Mouse (Mus musculus) ES-Bruce4 (cell line): ENCODE results near the gene Gm128. TPM values are rescaled to one million over a fixed set of nuclear protein-coding genes. Genes with fewer than 3 reads are reported as not detected.

Source experiments
- H3K27ac ChIP-seq: 2 replicates; pipeline ENCODE4 v1.5.1; 2012; ENCODE audit warnings: low read length, inconsistent platforms; ENCODE audit not compliant: insufficient read depth
- H3K27me3 ChIP-seq: 2 replicates; pipeline ENCODE4 v1.6.1; 2012; ENCODE audit warnings: mild to moderate bottlenecking, low read length, inconsistent platforms; ENCODE audit not compliant: control insufficient read depth, poor library complexity, insufficient read depth, severe bottlenecking
- H3K36me3 ChIP-seq: 2 replicates; pipeline ENCODE4 v1.6.1; 2012; ENCODE audit warnings: inconsistent platforms, mild to moderate bottlenecking, low read length, moderate library complexity; ENCODE audit not compliant: control insufficient read depth, poor library complexity, insufficient read depth, severe bottlenecking
- H3K4me1 ChIP-seq: one replicate; pipeline ENCODE4 v1.8.1; 2011; ENCODE audit warnings: low read length; ENCODE audit not compliant: control insufficient read depth, insufficient read depth
- H3K4me3 ChIP-seq: 2 replicates; pipeline ENCODE4 v1.5.1; 2011; ENCODE audit warnings: low read depth, mild to moderate bottlenecking, low read length
- H3K9ac ChIP-seq: 2 replicates; pipeline ENCODE4 v1.6.1; 2012; ENCODE audit warnings: low read depth, mild to moderate bottlenecking, inconsistent platforms; ENCODE audit not compliant: poor library complexity, severe bottlenecking
- H3K9me3 ChIP-seq: replicated peaks from 2 replicates; pipeline ENCODE4 v1.6.1; 2012; ENCODE audit warnings: mild to moderate bottlenecking, low read length, inconsistent platforms; ENCODE audit not compliant: control insufficient read depth, poor library complexity, insufficient read depth, severe bottlenecking
- CTCF ChIP-seq: IDR thresholded peaks from one replicate; pipeline ENCODE4 v1.8.1; 2011; ENCODE audit warnings: low read depth, low read length
- EP300 ChIP-seq: IDR thresholded peaks from 2 replicates; pipeline ENCODE4 v1.6.1; 2011; ENCODE audit warnings: low read depth, low read length; ENCODE audit not compliant: insufficient read depth
- POLR2A ChIP-seq: IDR thresholded peaks from one replicate; pipeline ENCODE4 v1.8.1; 2011; ENCODE audit warnings: low read length; ENCODE audit not compliant: insufficient read depth
- polyA plus RNA-seq: library from polyadenylated mRNA; stranded (reverse); fragments of >200 nt; gene quantifications from 2 replicates; pipeline ENCODE4 v1.2.4, GENCODE M21; 2011; ENCODE audit warnings: low read depth; ENCODE audit not compliant: missing spikeins, insufficient read depth, insufficient read length

Gm128 gene
- polyA plus RNA-seq, 1 experiment = 1.2 TPM

GRCm38 (mm10) chr3:95230495-95231297 is 10.7 kb downstream of the Gm128 start:
- TF ChIP-seq POLR2A = no peak
- Histone ChIP-seq H3K4me1 (peaks cover 4% of the 10 kb centered on the region), H3K4me3 (peak overlapping the region; percentile 60), H3K27me3 (no peaks in the 10 kb centered on the region), H3K9me3 (no peaks in the 10 kb centered on the region), H3K27ac (peak overlapping the region; percentile 84), H3K36me3 (peaks cover 12% of the 10 kb centered on the region), H3K9ac (peak overlapping the region; percentile 93)

- peak overlapping the region; percentile 75 for H3K4me3 ChIP-seq
- peak overlapping the region; percentile 84 for H3K27ac ChIP-seq
- H3K36me3 ChIP-seq = peaks cover 16% of the 10 kb centered on the region
- peaks cover 4% of the 10 kb centered on the region for H3K4me1 ChIP-seq
- TF ChIP-seq EP300 (no peak), CTCF (no peak), POLR2A (no peak)
- no peaks in the 10 kb centered on the region for H3K9me3 ChIP-seq
- peak overlapping the region; percentile 93 for H3K9ac ChIP-seq
- H3K27me3 ChIP-seq = no peaks in the 10 kb centered on the region
Observed at GRCm38 (mm10) chr3:95229781-95230494, 11.5 kb downstream of the Gm128 start.

GRCm38 (mm10) chr3:95228894-95229780 is 12.3 kb downstream of the Gm128 start:
- Histone ChIP-seq H3K4me3 (peak overlapping the region; percentile 75), H3K4me1 (peaks cover 4% of the 10 kb centered on the region), H3K36me3 (peaks cover 11% of the 10 kb centered on the region), H3K9ac (peak overlapping the region; percentile 93), H3K27ac (peak overlapping the region; percentile 48), H3K27me3 (no peaks in the 10 kb centered on the region), H3K9me3 (no peaks in the 10 kb centered on the region)
- TF ChIP-seq EP300 (no peak), POLR2A (no peak), CTCF (no peak)

GRCm38 (mm10) chr3:95228148-95228893 is 13.1 kb downstream of the Gm128 start, which contains the start of gene Cdc42se1:
Gene Cdc42se1, plus strand, starts transcription at chr3:95228732.
- no peaks in the 10 kb centered on the region for H3K9me3 ChIP-seq
- peak within 1 kb of the TSS; percentile 75 for H3K4me3 ChIP-seq
- no peaks in the 10 kb centered on the region for H3K27me3 ChIP-seq
- TF ChIP-seq CTCF (no peak), POLR2A (no peak)
- peaks cover 7% of the 10 kb centered on the region; the same call in 1 of the 2 replicates for H3K36me3 ChIP-seq
- peak within 1 kb of the TSS; percentile 93 for H3K9ac ChIP-seq
- peak within 1 kb of the TSS; percentile 88 for H3K27ac ChIP-seq
- peaks cover 3% of the 10 kb centered on the region for H3K4me1 ChIP-seq

GRCm38 (mm10) chr3:95227214-95227613 is 14.2 kb downstream of the Gm128 start:
- no peaks in the 10 kb centered on the region for H3K27me3 ChIP-seq
- H3K27ac ChIP-seq = peak overlapping the region; percentile 47; the same call in 1 of the 2 replicates
- no peaks in the 10 kb centered on the region for H3K9me3 ChIP-seq
- peaks cover 12% of the 10 kb centered on the region for H3K36me3 ChIP-seq
- no peaks in the 10 kb centered on the region for H3K4me1 ChIP-seq
- peak overlapping the region; percentile 55; the same call in 1 of the 2 replicates for H3K9ac ChIP-seq
- TF ChIP-seq POLR2A = no peak
- no peak for TF ChIP-seq EP300
- no peak for TF ChIP-seq CTCF
- peak overlapping the region; percentile 36 for H3K4me3 ChIP-seq
